Mouse (Mus musculus): Measurements from ENCODE around the gene Il21r.

DNA sequence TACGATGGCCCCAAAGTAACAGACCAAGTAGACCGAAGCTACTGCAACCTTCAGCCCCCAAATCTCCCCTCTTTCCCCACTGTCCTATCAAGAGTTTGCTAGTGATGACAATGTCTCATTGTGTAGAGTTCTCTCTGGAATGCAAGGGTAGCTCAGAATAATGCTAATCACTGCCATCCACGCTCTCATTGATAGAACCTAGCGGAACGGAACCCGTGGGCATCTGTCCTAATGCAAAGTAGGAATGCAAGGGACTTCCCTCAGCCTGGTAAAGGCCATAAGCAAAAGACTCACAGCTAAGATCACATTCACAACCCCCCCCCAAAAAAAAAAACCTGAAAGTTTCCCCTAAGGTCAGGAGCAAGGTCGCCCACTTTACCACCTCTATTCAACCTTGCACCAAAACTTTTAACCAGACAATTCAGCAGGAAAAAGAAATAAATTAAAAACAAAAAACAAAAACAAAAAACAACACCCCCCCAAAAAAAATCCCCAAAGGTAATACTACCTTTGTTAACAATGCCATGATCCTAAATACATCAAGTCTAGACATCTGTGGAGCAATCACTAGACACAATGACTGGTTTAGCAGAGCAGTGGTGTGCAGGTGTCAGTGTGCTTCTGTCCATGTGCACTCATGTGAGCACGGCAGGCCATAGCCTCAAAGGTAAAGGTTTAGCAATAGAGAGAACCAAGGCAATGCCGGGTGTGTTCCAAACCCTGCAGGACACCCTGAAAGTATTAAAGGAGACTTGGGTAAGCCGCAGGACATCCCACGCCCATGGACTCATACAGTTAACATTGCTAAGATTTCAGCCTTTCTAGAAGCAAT is 5.5 kb upstream of the Il21r start:
- TF ChIP-seq POLR2AphosphoS2 (IDR thresholded peaks at IDR 0.05; ENCODE audit: insufficient read length, low read depth): no peak
- TF ChIP-seq POLR2A (IDR thresholded peaks at IDR 0.05; ENCODE audit: insufficient read length, low read depth): no peak
